Mouse (Mus musculus) midbrain, postnatal 0 days (tissue): ENCODE measurements at regions not wholly inside any gene's neighbourhood (a gene's known extent, or its start where the extent isn't known, plus 50 kb on each side); places are given as distances from the start of the nearest gene placed in this dataset.

Experiments
- ATAC-seq: fragments of 200-750 bp; cut with Nextera tagmentation; 2 replicates; pipeline ENCODE4 v1.8.0; 2017; ENCODE audit warnings: moderate number of reproducible peaks, mild to moderate bottlenecking, moderate TSS enrichment, moderate library complexity; ENCODE audit not compliant: low FRiP score
- DNase-seq: peaks from one replicate; pipeline ENCODE4 v3.0.0-alpha.2; 2015; ENCODE audit warnings: low spot score
- H3K27ac ChIP-seq: fragments of 300-500 bp; sonication (generic); 2 replicates; pipeline ENCODE4 v1.5.1; 2014; ENCODE audit warnings: low read depth, mild to moderate bottlenecking, low read length, mixed read lengths
- H3K27me3 ChIP-seq: fragments of 300-500 bp; sonication (generic); 2 replicates; pipeline ENCODE4 v1.6.1; 2014; ENCODE audit warnings: low read length, control low read depth, mixed read lengths; ENCODE audit not compliant: insufficient read depth
- H3K36me3 ChIP-seq: fragments of 300-500 bp; sonication (generic); 2 replicates; pipeline ENCODE4 v1.6.1; 2014; ENCODE audit warnings: low read length, control low read depth, mixed read lengths; ENCODE audit not compliant: insufficient read depth
- H3K4me1 ChIP-seq: fragments of 300-500 bp; sonication (generic); 2 replicates; pipeline ENCODE4 v1.6.1; 2014; ENCODE audit warnings: mild to moderate bottlenecking, control low read depth, antibody characterized with exemption, low read length, mixed read lengths; ENCODE audit not compliant: insufficient read depth
- H3K4me2 ChIP-seq: fragments of 300-500 bp; sonication (generic); 2 replicates; pipeline ENCODE4 v1.6.1; 2014; ENCODE audit warnings: low read depth, mild to moderate bottlenecking, low read length, mixed read lengths; ENCODE audit not compliant: poor library complexity, severe bottlenecking
- H3K4me3 ChIP-seq: fragments of 300-500 bp; sonication (generic); 2 replicates; pipeline ENCODE4 v1.5.1; 2014; ENCODE audit warnings: low read depth, mild to moderate bottlenecking, low read length, moderate library complexity
- H3K9ac ChIP-seq: fragments of 300-500 bp; sonication (generic); replicated peaks from 2 replicates; pipeline ENCODE4 v1.6.1; 2014; ENCODE audit warnings: mild to moderate bottlenecking, low read length, moderate library complexity, mixed read lengths; ENCODE audit not compliant: poor library complexity, severe bottlenecking
- H3K9me3 ChIP-seq: fragments of 300-500 bp; sonication (generic); 2 replicates; pipeline ENCODE4 v1.6.1; 2016; ENCODE audit warnings: low read length, control low read depth
- CTCF ChIP-seq: IDR thresholded peaks from 2 replicates; pipeline ENCODE4 v1.5.1; 2016; ENCODE audit warnings: antibody characterized with exemption, mild to moderate bottlenecking
- WGBS: fragments of 180-500 bp; shearing (Covaris S2); extraction: QIAGEN DNeasy Blood & Tissue Kit; methylation state at CpG from one replicate; pipeline ENCODE4 v1.1.7; 2014; 5-methylcytosine and 5-hydroxymethylcytosine counted together

- Histone ChIP-seq H3K27ac (no peak overlapping the region), H3K4me3 (no peak overlapping the region), H3K27me3 (no peaks in the 10 kb centered on the region), H3K9me3 (no peaks in the 10 kb centered on the region), H3K4me2 (no peak overlapping the region), H3K9ac (no peak overlapping the region), H3K4me1 (no peaks in the 10 kb centered on the region), H3K36me3 (no peaks in the 10 kb centered on the region)
- no peak for TF ChIP-seq CTCF
- DNase-seq (peak; percentile 1), ATAC-seq (no peak)
- 23% methylated on average over 3 of the region's 3 CpGs for WGBS
These were observed 713.3 kb upstream of the Pom121l12 start for GRCm38 (mm10) chr11:13885775-13886174.

GRCm38 (mm10) chr11:13893301-13893700, 705.8 kb upstream of the Pom121l12 start:
- no peak overlapping the region for H3K27ac ChIP-seq

More at GRCm38 (mm10) chr11:13893301-13893700, 705.8 kb upstream of the Pom121l12 start:
- Histone ChIP-seq H3K36me3 (no peaks in the 10 kb centered on the region), H3K27me3 (no peaks in the 10 kb centered on the region), H3K4me3 (no peak overlapping the region), H3K9me3 (no peaks in the 10 kb centered on the region), H3K9ac (no peak overlapping the region), H3K4me1 (no peaks in the 10 kb centered on the region), H3K4me2 (no peak overlapping the region)
- no peak for DNase-seq
- TF ChIP-seq CTCF = no peak
- ATAC-seq = no peak
